In genomic region chrX:153476760-153477248, GRCm38 (mm10) we compare ENCODE assay signal across 13 mouse cellular contexts. TPM values are rescaled to one million over a fixed set of nuclear protein-coding genes. Genes with fewer than 3 reads are reported as not detected.
DNase-seq lines count a peak whose midpoint lies in the region; ATAC-seq and TF ChIP-seq lines count a peak whose summit lies in the region.
"Had no signal": no experiment of that assay in that cellular context is flagged by ENCODE, and none has a peak within 500 bp of the region (broad histone marks: within the 10 kb centered on the region; RNA-seq: fewer than 3 reads in every experiment).

No protein-coding gene starts in this region.

- no peaks in the 10 kb centered on the region for H3K36me3 ChIP-seq in neural tube, embryonic 13.5 days
- no peaks in the 10 kb centered on the region for H3K36me3 ChIP-seq in neural tube, embryonic 15.5 days
- H3K36me3 ChIP-seq in forebrain, embryonic 13.5 days (ENCODE audit: poor library complexity, severe bottlenecking): no peaks in the 10 kb centered on the region
- H3K36me3 ChIP-seq in midbrain, postnatal 0 days (ENCODE audit: insufficient read depth, low read length): no peaks in the 10 kb centered on the region
- H3K36me3 ChIP-seq: embryonic facial prominence, embryonic 13.5 days; stomach, embryonic 15.5 days had no signal

- peak; percentile 3 to 9 for DNase-seq in layer of hippocampus, postnatal 10 days (ENCODE audit: low spot score in 2 of 2)
- DNase-seq in midbrain, postnatal 0 days (ENCODE audit: low spot score): peak; percentile 43
- DNase-seq in urinary bladder, postnatal 36 days (ENCODE audit: low spot score in 2 of 2): no peak
- no peak for DNase-seq in lung, postnatal 4 days
- DNase-seq in urinary bladder, postnatal 14 days (ENCODE audit: low spot score): no peak
- DNase-seq: cerebellum, adult 18-20 months had no signal

- no peak overlapping the region for H3K4me3 ChIP-seq in neural tube, embryonic 13.5 days
- H3K4me3 ChIP-seq in neural tube, embryonic 15.5 days (replicated peaks): no peak overlapping the region
- no peak overlapping the region for H3K4me3 ChIP-seq in forebrain, embryonic 13.5 days
- H3K4me3 ChIP-seq in midbrain, postnatal 0 days (ENCODE audit: low read depth, low read length): no peak overlapping the region
- H3K4me3 ChIP-seq: embryonic facial prominence, embryonic 13.5 days; stomach, embryonic 15.5 days had no signal

- WGBS in neural tube, embryonic 13.5 days: 33% methylated on average over 8 of the region's 8 CpGs
- 37% methylated on average over 8 of the region's 8 CpGs for WGBS in neural tube, embryonic 15.5 days
- 30% methylated on average over 8 of the region's 8 CpGs for WGBS in forebrain, embryonic 13.5 days
- 27% methylated on average over 8 of the region's 8 CpGs for WGBS in midbrain, postnatal 0 days

- H3K27me3 ChIP-seq in neural tube, embryonic 13.5 days: no peaks in the 10 kb centered on the region
- no peaks in the 10 kb centered on the region for H3K27me3 ChIP-seq in neural tube, embryonic 15.5 days (replicated peaks)
- no peaks in the 10 kb centered on the region for H3K27me3 ChIP-seq in forebrain, embryonic 13.5 days
- no peaks in the 10 kb centered on the region for H3K27me3 ChIP-seq in midbrain, postnatal 0 days (ENCODE audit: insufficient read depth, low read length)
- H3K27me3 ChIP-seq: embryonic facial prominence, embryonic 13.5 days; stomach, embryonic 15.5 days had no signal

- H3K9me3 ChIP-seq in neural tube, embryonic 13.5 days: no peaks in the 10 kb centered on the region
- H3K9me3 ChIP-seq in neural tube, embryonic 15.5 days (replicated peaks): no peaks in the 10 kb centered on the region
- no peaks in the 10 kb centered on the region for H3K9me3 ChIP-seq in forebrain, embryonic 13.5 days (replicated peaks)
- H3K9me3 ChIP-seq in midbrain, postnatal 0 days (ENCODE audit: low read length): no peaks in the 10 kb centered on the region
- H3K9me3 ChIP-seq: embryonic facial prominence, embryonic 13.5 days; stomach, embryonic 15.5 days had no signal

- H3K4me2 ChIP-seq in neural tube, embryonic 13.5 days: 0 out of 2 replicates have a peak overlapping the region, but pooled peaks have one; percentile 3
- no peak overlapping the region for H3K4me2 ChIP-seq in neural tube, embryonic 15.5 days
- peak overlapping the region; percentile 29 for H3K4me2 ChIP-seq in forebrain, embryonic 13.5 days
- no peak overlapping the region for H3K4me2 ChIP-seq in midbrain, postnatal 0 days (ENCODE audit: low read depth, low read length, poor library complexity, severe bottlenecking)
- H3K4me2 ChIP-seq: embryonic facial prominence, embryonic 13.5 days; stomach, embryonic 15.5 days had no signal

- ATAC-seq in neural tube, embryonic 13.5 days (ENCODE audit: low read depth): no peak
- no peak for ATAC-seq in neural tube, embryonic 15.5 days (ENCODE audit: low FRiP score)
- ATAC-seq in forebrain, embryonic 13.5 days: peak; percentile 86; the same call in 1 of the 2 replicates
- ATAC-seq in midbrain, postnatal 0 days (ENCODE audit: low FRiP score): peak; percentile 68; the same call in 1 of the 2 replicates
- ATAC-seq: inflammation-experienced regulatory T-cells, adult 6 months had no signal

- H3K4me1 ChIP-seq in neural tube, embryonic 13.5 days (replicated peaks): 0 out of 2 replicates have a peak, but pooled peaks cover 6% of the 10 kb centered on the region
- H3K4me1 ChIP-seq in neural tube, embryonic 15.5 days: no peaks in the 10 kb centered on the region
- H3K4me1 ChIP-seq in forebrain, embryonic 13.5 days: no peaks in the 10 kb centered on the region
- H3K4me1 ChIP-seq in midbrain, postnatal 0 days (ENCODE audit: insufficient read depth, low read length): no peaks in the 10 kb centered on the region
- H3K4me1 ChIP-seq: embryonic facial prominence, embryonic 13.5 days; stomach, embryonic 15.5 days had no signal

- peak overlapping the region; percentile 61 for H3K27ac ChIP-seq in neural tube, embryonic 13.5 days (replicated peaks)
- H3K27ac ChIP-seq in neural tube, embryonic 15.5 days (replicated peaks): no peak overlapping the region
- H3K27ac ChIP-seq in forebrain, embryonic 13.5 days: peak overlapping the region; percentile 66
- H3K27ac ChIP-seq in midbrain, postnatal 0 days (ENCODE audit: low read depth, low read length): peak overlapping the region; percentile 38
- H3K27ac ChIP-seq: embryonic facial prominence, embryonic 13.5 days; liver, embryonic 14.5 days; stomach, embryonic 15.5 days had no signal

- H3K9ac ChIP-seq in neural tube, embryonic 13.5 days: no peak overlapping the region
- no peak overlapping the region for H3K9ac ChIP-seq in neural tube, embryonic 15.5 days (replicated peaks)
- H3K9ac ChIP-seq in forebrain, embryonic 13.5 days: no peak overlapping the region
- no peak overlapping the region for H3K9ac ChIP-seq in midbrain, postnatal 0 days (replicated peaks; ENCODE audit: low read length, poor library complexity, severe bottlenecking)
- H3K9ac ChIP-seq: embryonic facial prominence, embryonic 13.5 days; liver, embryonic 14.5 days; stomach, embryonic 15.5 days had no signal

- TF ChIP-seq CTCF in midbrain, postnatal 0 days (IDR thresholded peaks at IDR 0.05): no peak

RNA-seq across cellular contexts. Expression of gene Ubqln2, which starts 21.2 kb away (rescaled TPM):
- polyA plus RNA-seq in neural tube, embryonic 13.5 days (2015; fragmentation: Nextera tagmentation; extraction: Ambion mirVana): 48.1 and 48.4 TPM in 2 replicates
- polyA plus RNA-seq in neural tube, embryonic 15.5 days (2015; fragmentation: Nextera tagmentation; extraction: Ambion mirVana): 38.5 and 42.0 TPM in 2 replicates
- polyA plus RNA-seq in forebrain, embryonic 13.5 days (2015; fragmentation: Nextera tagmentation; extraction: Ambion mirVana): 45.3 and 48.5 TPM in 2 replicates
- 100 to 1,000 TPM; 241 to 277 TPM for total RNA-seq in layer of hippocampus, postnatal 10 days (2021)
- total RNA-seq in midbrain, postnatal 0 days (2014; rRNA removed): 122 and 142 TPM in 2 replicates
- polyA plus RNA-seq in midbrain, postnatal 0 days (2015; fragmentation: Nextera tagmentation; extraction: Ambion mirVana): 51.6 and 56.0 TPM in 2 replicates

Comparison
In these comparisons a context has a peak if more than half of its experiments do, and no peak if none do; other contexts are left out.
1. H3K4me2 ChIP-seq: peak in neural tube, embryonic 13.5 days (single experiment) and forebrain, embryonic 13.5 days (single experiment); none in neural tube, embryonic 15.5 days (single experiment) and midbrain, postnatal 0 days (single experiment).
2. ATAC-seq: peak in forebrain, embryonic 13.5 days (single experiment) and midbrain, postnatal 0 days (single experiment); none in neural tube, embryonic 13.5 days (single experiment) and neural tube, embryonic 15.5 days (single experiment).
3. DNase-seq: peak in layer of hippocampus, postnatal 10 days (2 of 2) and midbrain, postnatal 0 days (single experiment); none in urinary bladder, postnatal 36 days (0 of 2), lung, postnatal 4 days (0 of 2) and urinary bladder, postnatal 14 days (single experiment).